Mouse (Mus musculus) lung, postnatal 4 days (tissue): ENCODE measurements at regions not wholly inside any gene's neighbourhood (a gene's known extent, or its start where the extent isn't known, plus 50 kb on each side); places are given as distances from the start of the nearest gene placed in this dataset.
A peak's percentile ranks its signal among the peaks of the same experiment; 100 is the strongest.
"Not testable (repeated sequence)": the region's sequence is repeated elsewhere in the genome, so short reads cannot be mapped to it uniquely, and the experiment has no call there.

Source experiments
- DNase-seq, 2 experiments: peaks; one replicate each; pipeline ENCODE4 v3.0.0; 2021

DNA sequence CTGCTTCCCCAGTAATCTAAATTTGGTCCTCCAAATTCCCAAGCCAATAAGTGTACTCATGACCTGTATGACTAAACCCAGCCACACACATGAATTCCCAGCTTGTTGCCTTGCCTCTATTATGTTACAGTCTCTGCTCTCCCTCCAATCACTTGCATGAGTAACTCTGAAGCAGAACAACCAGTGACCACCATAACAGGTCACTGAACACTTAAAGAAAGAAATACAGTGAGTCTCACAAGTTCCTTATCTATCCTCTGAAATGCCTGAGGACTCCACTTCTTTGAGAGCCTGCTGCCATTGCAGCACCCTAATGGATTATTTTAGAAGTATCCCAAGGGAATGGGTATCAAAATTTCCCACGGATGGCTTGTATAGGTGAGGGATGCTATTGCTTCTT, 909.7 kb downstream of the Sorcs3 start:
- DNase-seq, result no peak

DNA sequence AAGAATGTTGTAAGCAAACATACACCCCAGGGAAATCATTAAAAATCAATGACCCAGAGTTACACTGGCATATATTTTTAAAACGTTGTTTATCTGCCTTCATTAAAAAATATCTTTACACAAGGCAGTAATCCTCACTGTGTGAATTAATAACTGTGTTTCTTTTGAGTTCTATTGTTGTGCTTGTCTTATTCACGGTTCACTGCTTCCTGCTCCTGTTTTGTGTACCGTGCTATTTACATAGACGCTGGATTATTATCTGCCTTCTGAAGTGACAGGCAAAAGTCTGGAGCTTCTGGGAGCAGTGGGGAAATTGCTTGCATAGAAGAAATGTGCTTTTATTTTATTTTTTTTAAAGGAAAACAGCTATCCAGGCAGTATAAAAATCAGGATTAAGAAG, 925.8 kb downstream of the Sorcs3 start:
- no peak for DNase-seq

DNA sequence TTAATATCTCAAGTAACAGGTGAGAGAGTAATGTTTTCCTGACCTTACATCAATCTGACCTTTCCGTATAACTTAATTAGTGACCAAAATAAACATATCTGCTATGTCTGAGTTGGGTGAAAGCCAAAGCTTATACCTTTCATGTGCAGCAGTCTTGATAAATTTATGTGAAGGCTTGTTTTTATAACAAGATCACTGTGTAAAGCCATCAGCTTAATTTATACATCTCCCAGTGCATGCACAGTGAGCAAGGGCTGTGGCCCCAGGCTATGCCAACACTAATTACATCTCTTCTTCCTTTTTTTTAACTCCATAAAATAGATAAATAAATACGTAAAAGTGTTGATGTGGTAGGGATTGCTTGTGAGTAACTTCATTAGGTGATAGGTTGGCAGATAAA, 966.3 kb downstream of the Sorcs3 start:
- DNase-seq, result no peak

DNA sequence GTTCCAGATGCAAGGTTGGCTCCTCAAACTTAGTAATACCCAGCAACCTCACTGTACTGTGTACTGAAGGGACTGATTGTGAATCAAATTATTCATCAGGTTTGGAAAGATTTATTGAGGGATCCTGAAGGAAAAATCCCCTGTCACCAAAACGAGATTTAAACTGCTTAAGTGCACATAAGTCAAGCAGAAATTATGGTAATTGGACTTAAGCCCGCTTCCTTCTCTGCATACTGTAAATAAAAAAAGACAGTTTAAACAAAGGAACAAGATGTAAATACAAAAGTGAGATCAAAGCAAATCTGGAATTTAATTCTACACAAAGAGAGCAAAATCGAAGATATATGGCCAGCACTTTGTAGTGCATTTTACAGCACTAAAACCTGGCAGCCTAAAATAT, 1002.1 kb downstream of the Sorcs3 start:
- no peak for DNase-seq

DNA sequence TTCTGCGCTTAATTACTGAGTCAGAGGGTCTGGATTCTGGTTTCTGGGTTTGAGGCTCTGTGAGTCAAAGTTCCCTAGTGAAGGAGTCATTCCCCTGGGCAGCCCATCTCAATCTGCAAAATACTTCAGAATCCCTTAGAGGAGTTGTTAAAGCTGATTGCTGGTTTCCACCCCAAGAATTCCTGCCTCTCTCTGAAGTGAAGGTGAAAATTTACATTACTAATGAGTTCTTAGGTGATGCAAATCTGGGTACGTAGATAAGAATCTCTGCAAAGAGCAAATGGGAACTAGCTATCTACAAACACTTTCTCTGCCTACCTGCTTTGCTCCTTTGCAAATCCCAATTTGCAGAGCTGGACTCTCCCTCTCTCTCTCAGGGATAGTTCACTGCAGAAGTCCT, 1036.8 kb downstream of the Sorcs3 start:
- DNase-seq, result no peak

DNA sequence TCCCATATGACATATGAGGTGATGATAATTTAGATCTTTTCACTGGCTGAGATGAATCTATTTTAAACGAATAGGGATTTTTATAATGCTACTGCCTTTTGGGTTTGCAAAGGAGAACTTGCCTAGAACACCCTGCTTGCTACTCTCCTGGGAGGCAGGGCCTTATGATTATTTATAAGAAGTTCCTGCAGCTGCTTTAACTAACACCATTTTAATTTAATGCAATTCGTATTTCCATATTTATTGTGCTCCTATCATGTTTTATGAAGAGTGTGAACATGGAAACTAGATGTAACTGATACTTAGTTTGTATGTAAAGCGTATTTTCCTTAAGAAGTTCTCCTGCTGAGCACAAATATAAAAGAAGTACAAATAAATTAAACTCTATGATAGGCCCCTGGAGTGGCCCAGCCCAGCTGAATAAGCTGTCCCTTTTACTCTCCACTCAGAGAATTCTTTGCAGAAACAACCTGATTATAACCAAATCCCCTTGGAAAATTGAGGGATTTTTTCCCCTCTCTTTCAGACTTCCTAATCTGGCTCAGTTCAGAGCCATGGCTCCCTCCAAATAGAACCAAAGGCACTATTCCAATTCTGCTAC, 1039.4 kb downstream of the Sorcs3 start:
- DNase-seq, result no peak

DNA sequence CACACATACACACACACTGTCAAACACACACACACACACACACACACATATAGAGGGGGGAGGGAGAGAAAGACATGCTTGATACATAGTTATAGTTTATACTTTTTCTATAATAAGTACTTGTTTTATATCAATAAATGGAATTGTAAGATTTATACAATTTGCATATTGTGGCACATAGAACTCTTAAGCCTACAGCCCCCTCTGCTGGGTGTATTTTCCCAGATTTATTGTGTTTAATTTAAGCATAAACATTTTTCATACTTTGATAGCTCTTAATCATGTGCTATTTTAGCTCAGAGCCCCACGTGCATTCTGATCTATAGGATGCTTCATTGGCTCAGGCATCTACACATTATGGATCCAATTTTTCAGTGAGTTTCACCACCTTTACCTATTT, 1058.8 kb downstream of the Sorcs3 start:
- DNase-seq, result no peak

DNA sequence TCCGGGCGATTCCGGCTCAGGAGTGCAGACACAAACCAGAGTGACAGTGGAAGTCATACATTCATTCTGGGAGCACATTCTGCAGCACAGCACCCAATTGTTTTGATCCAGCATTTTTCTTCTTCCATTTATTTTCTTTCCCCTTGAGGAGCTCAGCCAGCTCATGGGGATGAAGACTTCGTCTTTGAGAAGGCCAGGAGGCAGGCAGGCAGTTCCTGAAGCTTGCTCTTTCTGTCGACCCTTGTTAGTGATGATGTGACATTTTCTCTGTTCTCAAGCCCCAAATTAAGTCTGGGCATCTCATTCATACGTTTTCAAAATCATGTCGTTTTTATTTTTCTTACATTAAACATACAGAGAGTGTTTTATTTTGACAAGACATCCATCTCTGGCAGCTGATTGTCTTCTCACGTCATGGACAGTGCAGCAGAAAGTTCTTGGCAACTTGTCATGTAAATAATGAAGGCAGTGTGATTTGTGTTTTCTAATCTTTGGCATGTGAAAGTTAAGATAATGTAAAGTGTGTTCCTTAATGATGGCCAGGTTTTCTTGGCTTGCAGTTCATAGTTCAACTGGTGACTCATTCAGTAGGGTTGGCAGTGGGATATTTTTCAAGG, 1062.1 kb downstream of the Sorcs3 start:
- peak; percentile 10 to 40 for DNase-seq

- DNase-seq, result no peak
Measured at GRCm38 (mm10) chr19:49282626-49283261, 1076.9 kb downstream of the Sorcs3 start.

- peak in 1 of 2 experiments; percentile 23 for DNase-seq
Measured at GRCm38 (mm10) chr19:49294980-49295379, 1089.2 kb downstream of the Sorcs3 start.

DNA sequence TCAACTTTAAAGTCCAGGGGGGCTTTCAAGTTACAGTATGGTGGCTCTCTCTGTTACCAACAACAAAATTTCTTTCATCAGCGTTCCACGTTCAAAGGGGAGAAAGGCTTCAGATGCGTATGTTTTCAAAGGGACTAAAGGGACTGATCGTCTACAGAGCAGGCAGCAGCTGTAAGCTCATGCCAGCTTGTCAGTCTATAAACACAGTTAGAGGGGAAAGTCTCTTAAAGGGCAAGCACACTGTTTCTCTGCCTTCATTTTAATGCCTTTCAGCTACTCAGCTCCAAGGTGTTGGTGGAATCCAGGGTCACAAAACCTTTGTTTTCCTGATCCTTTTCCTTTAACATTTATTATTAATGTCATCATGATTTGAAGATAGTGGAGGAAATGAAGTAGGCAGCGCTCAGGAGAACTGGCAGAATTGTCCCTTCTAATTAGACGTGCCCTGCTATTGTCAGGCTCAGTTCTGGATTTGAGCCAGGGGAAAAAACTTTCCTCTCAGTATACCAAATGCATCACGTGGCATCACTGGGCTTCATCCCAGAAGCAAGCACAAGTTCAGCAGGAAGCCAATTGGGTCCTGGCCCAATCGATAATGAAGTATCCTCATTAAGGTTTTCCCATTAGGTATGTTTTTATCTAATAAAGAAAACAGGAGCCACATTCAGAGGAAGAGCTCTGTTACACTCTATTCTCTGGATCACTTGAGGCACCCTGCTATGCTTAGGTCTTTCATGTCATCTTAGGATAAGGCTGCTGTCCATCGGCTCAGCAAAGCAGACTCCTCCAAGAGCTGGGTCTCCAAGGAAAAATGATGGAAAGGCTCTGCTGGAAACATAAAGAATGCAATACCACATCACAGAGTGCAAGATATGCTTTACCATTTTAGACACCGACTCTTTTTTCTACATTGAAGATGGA, 1093.8 kb downstream of the Sorcs3 start:
- peak in 1 of 2 experiments; percentile 4 for DNase-seq

DNA sequence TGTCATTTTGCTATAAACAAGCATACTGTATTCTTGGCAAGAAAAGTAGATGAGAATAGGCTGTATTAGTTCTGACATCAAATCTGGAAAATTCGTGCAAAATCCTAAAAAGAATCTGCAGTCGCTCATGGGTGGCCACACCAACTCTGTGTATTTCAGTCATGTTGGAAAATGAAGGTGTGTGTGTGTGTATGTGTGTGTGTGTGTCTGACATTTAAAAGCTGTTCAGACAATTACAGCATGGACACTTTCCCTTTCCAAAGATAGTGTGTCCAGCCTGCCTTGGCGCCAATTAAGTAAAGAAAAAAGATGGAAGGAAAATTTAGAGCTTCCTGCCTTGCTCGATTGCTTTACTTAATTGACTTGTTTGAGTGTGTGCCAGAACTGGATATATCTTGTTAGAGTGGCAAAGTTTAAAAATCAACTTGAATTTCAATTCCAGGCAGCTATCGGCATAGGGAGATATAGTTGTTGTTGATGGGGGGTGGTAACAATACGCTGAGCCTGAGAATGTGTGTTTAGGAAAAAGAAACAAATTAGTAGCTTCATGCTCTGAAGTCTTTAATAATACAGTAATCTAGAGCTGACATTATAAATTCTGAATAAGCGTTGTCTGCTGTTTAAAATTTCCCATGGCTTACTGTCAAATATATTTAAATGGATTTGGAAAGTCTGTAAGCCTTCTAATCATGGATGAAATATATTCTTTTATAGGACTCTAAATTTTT, 1095.7 kb downstream of the Sorcs3 start:
- peak in 1 of 2 experiments; percentile 27 for DNase-seq

- no peak for DNase-seq
Measured at GRCm38 (mm10) chr19:49305804-49306203, 1100.0 kb downstream of the Sorcs3 start.

GRCm38 (mm10) chr19:49314229-49314628, 1108.4 kb downstream of the Sorcs3 start:
- DNase-seq, result no peak

DNA sequence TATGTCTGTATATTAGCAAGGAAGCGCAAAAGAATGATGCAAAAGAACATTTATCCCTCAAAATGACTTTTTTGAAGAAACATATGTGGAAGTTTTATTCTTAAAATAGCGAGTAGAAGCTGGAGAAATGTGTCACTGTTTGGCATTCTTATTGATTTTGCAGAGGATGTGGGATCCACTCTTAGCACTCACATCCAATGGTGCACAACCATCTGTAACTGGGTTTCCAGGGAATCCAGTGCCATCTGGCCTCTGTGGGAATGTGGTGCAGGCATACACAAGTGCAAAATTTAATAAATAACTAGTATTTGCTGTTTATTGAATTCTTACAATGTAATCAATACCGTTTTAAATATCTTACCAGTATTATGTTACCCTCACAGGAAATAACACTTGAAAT, 1153.8 kb downstream of the Sorcs3 start:
- no peak for DNase-seq

DNA sequence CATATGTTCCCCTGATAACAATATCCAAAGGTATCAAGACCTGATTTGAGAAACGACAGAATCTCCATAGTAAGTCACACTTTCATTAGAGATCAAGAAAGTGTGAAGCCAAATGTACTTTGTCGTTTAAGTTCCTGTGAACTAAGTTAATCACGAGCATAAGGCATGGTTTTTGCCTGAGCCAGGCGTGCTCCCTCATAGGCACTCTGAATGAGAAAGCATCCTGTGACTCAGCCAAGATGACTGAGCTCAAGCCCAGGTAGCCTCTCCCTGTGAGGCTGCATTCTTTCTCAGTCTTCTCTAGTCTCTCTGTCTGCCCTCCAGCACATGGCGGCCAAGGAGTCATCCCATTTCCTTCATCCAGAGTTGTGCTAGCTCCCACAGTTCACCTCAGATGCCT, 1154.9 kb downstream of the Sorcs3 start:
- no peak for DNase-seq

- DNase-seq, result not testable (repeated sequence)
Measured at GRCm38 (mm10) chr19:49361116-49361515, 1155.3 kb downstream of the Sorcs3 start.

- no peak for DNase-seq
Measured at GRCm38 (mm10) chr19:49372921-49373320, 1167.1 kb downstream of the Sorcs3 start.

DNA sequence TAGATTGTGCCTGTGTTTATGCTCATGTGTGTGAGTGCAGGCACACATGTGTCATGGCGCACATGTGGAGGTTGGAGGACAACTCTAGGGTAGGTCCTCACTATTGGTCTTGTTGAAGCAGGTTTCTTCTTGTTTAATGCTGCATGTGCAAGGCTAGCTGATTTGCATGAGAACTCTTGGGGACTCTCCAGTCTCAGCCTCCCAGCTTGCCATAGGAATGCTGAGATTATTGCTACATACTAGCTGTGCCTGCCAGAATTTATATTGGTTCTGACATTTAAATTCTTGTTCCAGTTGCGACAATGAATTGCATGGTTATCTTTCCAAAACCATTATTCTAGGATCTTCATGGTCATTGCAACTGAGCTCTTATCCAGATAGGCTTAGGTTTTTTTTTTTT, 1168.5 kb downstream of the Sorcs3 start:
- DNase-seq, result no peak

- DNase-seq, result no peak
Measured at GRCm38 (mm10) chr19:49374926-49375325, 1169.1 kb downstream of the Sorcs3 start.

GRCm38 (mm10) chr19:49375754-49376619, 1170.2 kb downstream of the Sorcs3 start:
- DNase-seq, result peak in 1 of 2 experiments; percentile 21

DNA sequence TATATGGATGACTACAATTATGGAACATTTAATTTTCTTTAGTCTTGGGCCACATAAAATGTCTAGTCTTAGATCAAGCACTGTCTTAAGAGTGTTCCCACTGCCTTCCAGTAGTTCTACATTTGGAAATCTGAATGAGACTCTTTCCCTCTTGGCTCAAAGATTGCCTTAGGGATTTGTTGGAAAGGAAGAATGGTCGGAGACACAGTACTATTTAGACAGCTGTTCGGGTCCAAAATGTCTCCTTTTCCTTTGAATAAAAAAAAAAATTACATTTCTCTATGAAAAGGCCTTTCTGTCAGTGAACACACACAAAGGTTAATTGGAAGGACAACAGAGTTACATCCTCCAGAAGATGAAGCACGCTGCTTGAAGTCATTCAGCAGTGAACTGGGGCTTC, 1173.8 kb downstream of the Sorcs3 start:
- DNase-seq, result no peak
